Mouse (Mus musculus): Measurements from ENCODE around the gene Hmgcs2.

The Hmgcs2 gene

DNA sequence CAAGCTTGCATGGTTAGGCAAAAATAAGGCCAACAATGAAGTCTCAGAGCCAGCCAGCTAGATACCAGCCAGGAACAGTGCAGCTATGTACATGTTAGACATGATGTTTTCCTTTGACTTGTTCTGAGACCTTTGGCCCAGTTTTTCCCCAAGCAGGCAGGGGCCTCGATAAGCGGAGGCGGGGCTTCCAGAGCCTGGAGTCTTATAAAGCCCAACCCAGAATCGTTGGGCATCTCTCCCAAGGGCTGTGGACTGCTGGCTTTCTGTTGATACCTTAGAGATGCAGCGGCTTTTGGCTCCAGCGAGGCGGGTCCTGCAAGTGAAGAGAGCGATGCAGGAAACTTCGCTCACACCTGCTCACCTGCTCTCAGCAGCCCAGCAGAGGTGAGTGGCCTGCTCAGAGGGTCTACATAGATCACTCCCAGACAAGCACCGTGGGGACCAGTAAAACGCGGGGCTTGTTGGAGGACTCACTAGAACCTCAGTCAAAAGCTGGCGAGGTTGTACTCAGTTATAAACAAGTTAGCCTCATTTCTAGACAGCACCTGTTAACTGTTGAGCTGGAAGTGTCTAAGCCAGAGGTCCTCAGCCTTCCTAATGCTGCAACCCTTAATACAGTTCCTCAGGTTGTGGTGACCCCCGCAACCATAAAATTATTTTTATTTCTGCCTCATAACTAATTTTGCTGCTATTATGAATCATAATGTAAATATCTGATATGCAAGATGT lies at the start of gene Hmgcs2:
Hmgcs2 (plus strand) TSS at position 232 of the 729 bp plus-strand sequence.
- peak; percentile 70 to 83 for DNase-seq (ENCODE audit: low spot score in 2 of 2)

GRCm38 (mm10) chr3:98233504-98233903 lies 46.7 kb upstream of the Hmgcs2 start:
- no peak for DNase-seq (ENCODE audit: low spot score in 2 of 2)

GRCm38 (mm10) chr3:98236266-98236665 lies 44.0 kb upstream of the Hmgcs2 start:
- no peak for DNase-seq (ENCODE audit: low spot score in 2 of 2)

DNA sequence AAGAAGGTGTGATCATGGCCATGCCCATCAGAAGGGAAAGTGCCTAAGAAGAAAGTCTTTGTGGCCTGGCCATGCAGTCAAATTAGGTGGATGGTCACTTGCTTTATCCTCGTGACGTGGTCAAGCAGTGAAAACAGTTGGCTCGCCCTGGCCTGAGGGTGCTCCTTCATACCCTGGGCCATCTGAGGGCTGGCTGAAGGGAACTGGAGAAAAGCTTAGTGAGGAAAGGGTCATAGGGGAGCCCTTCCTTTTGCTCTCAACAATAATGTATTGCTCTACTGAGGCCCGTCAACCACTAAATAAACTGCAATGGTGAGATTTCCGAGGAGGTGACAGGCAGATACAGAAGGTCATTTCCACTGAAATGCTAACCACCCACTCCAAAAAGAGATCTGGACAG lies 43.0 kb upstream of the Hmgcs2 start:
- no peak for DNase-seq (ENCODE audit: low spot score in 2 of 2)

- DNase-seq (ENCODE audit: low spot score in 2 of 2): no peak
These were observed 42.1 kb upstream of the Hmgcs2 start for GRCm38 (mm10) chr3:98238150-98238549.

- DNase-seq (ENCODE audit: low spot score in 2 of 2): no peak
These were observed 38.2 kb upstream of the Hmgcs2 start for GRCm38 (mm10) chr3:98242051-98242450.

DNA sequence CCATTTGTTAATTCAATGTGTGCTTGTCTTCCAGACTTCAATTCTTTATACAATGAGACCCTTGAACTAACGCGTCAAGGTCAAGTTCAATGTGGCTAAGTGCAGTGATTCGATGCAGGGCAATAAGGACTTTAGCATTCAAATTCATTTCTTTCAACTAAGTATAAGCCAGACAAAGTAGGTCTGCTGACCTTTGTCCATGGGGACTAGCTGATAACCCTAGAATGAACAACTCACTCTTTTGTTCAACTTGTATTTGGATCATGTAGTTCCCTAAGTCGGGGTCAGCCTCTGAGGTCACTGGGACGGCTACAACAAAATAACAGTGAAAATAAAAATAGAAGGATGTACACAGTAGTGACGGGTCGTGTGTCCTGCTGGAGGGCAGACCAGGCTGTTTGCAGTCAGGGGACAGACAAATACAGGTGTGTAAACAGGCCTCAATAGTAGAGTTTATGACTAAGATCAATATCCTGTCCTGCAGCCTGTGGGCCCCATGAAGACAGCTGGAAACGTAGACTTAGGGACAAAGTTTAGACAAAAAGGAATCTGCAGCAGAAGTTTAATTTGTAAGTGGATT lies 37.7 kb upstream of the Hmgcs2 start:
- no peak for DNase-seq (ENCODE audit: low spot score in 2 of 2)

GRCm38 (mm10) chr3:98245892-98246291 lies 34.3 kb upstream of the Hmgcs2 start:
- DNase-seq (ENCODE audit: low spot score in 2 of 2): no peak

GRCm38 (mm10) chr3:98246985-98247751 lies 33.1 kb upstream of the Hmgcs2 start:
- no peak for DNase-seq (ENCODE audit: low spot score in 2 of 2)

GRCm38 (mm10) chr3:98249378-98249777 lies 30.9 kb upstream of the Hmgcs2 start:
- DNase-seq (ENCODE audit: low spot score in 2 of 2): no peak

- DNase-seq (ENCODE audit: low spot score in 2 of 2): no peak
These were observed 30.3 kb upstream of the Hmgcs2 start for GRCm38 (mm10) chr3:98249833-98250448.

DNA sequence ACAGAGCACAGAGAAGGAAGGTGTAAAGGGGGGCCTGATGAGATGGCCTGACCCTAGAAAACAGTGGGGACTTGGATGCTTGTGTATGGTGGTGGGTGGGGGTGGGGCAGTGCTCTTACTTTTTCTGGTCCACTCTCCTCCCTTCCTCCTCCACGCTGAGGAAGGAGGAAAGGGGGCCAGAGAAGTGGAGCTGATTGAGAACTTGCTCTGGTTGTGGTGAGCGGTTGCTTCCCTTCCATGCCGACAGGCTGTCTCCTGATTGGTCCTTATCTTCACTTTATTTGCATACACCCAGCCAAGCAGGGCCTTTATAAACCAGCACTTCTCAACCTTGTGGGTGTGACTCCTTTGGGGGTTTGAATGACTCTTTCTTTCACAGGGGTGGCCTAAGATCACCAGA lies 26.2 kb upstream of the Hmgcs2 start:
- DNase-seq (ENCODE audit: low spot score in 2 of 2): no peak

DNA sequence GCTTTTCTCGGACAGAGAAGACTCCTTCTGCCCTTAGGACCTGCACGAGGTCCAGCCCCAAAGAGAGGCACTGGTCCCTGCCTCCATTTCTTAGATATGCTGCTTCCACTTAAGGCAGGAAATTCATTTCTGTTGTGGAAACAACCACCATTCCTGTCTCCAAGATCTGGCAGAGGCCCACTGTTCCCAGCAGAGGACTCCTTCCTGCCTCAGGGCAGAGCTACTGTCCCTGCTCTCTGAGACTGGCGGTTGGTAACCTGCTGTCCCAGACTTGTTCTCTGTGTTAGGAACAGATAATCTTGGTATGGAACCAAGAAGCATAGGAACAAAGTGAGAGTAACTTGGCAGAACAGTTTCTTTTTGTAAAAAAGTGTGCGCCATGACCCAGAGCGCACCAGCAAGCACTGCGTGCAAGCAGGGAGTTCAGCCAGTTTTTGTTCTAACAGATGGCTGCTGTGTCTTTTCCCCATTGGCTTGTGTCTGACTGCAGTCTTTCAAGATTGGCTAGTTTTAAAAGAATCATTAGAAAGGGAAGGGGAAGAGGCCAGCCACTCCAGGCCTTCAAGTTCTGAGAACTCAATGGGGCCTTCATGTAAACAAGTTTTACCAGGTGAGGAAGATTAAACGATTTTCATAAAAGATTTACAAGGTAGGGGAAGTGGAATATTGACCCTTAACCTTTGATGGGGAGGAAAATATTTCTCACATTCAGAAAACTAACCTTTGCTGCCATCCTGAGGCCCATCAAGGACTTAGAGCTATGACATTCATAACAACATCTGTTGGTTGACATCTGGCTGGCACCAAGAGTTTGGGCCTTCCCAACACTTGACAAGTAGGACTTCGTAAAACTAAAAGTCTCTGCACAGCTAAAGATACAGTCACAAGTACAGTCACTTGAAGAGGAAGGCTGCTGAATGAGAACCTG lies 25.3 kb upstream of the Hmgcs2 start:
- DNase-seq (ENCODE audit: low spot score in 2 of 2): no peak

DNA sequence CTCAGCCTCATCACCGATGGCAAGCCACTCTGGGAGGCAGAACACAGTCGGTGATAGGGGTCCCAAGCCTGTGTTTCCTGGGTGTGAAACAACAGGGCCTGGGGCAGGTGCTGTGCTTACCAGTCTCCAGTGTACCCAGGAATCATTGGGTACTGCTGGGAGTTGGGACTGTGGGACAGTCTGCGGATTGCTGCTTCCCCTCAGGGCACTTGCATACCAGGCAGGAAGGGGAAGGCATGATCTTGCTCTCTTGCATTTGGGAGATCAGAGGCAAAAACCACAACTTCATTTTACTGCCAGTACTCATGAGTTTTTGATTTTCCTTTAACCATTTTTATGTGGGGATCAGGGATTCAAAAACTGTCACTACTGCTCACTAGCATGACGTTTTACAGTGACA lies 21.5 kb upstream of the Hmgcs2 start:
- DNase-seq (ENCODE audit: low spot score in 2 of 2): no peak

- DNase-seq (ENCODE audit: low spot score in 2 of 2): peak in 1 of 2 experiments; percentile 68
These were observed 20.9 kb upstream of the Hmgcs2 start for GRCm38 (mm10) chr3:98259271-98259751.

- DNase-seq (ENCODE audit: low spot score in 2 of 2): no peak
These were observed 19.7 kb upstream of the Hmgcs2 start for GRCm38 (mm10) chr3:98260534-98260933.

DNA sequence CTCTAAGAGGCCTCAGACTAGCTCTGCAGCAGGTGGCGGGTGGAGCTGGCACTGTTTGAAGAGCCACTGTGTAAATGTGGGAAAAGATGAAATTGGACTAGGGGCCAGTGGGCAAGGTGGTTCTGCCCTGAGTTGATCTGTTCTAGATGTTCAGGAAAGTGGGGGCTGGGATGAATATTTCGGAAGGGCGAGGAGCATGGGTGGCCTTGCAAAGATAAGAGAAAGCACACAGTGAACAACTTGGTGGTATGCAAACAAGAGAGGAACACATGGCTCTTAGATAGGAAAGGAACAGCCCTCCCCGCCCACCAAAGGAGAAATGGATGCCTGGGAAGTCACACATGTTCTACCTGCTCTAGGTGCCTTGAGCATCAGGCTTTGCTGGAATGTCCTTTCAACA lies 18.8 kb upstream of the Hmgcs2 start:
- no peak for DNase-seq (ENCODE audit: low spot score in 2 of 2)

GRCm38 (mm10) chr3:98262133-98262532 lies 18.1 kb upstream of the Hmgcs2 start:
- no peak for DNase-seq (ENCODE audit: low spot score in 2 of 2)

GRCm38 (mm10) chr3:98267249-98267651 lies 13.0 kb upstream of the Hmgcs2 start:
- peak in 1 of 2 experiments; percentile 45 for DNase-seq (ENCODE audit: low spot score in 2 of 2)

DNA sequence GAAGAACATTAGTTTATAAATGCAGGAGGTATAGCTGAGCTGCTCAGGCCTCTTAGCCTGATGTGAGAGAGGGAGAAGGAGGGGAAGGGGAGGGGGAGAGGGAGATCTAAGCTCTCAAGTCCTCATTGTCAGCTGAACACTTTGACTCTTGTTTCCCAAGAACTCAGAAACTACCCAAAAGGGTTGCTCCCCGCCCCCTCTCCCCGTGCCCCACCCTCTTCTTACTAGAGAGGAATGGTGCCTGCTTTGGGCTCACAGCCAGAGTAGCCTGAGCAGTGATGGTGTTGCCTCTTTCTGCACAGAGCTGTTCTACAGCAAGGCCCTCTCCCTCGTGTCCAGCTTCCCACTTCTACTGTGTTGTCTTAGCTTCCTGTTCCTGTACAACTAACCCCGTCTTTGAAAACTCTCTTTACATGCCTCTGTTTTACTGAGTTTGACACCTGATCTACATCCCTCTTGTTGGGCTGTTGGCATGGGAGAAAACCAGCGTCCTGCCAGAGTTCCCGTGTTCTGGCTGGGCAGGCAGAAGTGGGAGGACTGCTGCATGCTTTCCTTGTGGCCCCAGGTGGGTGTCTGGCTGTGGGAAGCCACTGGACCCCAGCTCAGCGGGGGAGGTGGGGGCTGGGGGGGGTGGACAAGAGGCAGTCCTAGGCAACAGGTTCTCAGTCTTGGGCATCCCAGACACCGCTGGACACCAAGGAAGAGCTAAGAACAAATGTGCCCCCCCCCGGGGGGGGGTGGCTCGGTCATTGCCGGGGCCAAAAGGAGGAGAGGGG lies 6.4 kb upstream of the Hmgcs2 start:
- no peak for DNase-seq (ENCODE audit: low spot score in 2 of 2)
